Mouse (Mus musculus) neural tube, embryonic 13.5 days (tissue): ENCODE data around the gene Dvl2. TPM values are rescaled to one million over a fixed set of nuclear protein-coding genes. Genes with fewer than 3 reads are reported as not detected.
A peak's percentile ranks its signal among the peaks of the same experiment; 100 is the strongest.

Source experiments
- ATAC-seq: fragments of 200-750 bp; cut with Nextera tagmentation; 2 replicates; pipeline ENCODE4 v1.8.0; 2017; ENCODE audit warnings: low read depth, mild to moderate bottlenecking, moderate TSS enrichment, moderate library complexity
- H3K27ac ChIP-seq: fragments of 300-500 bp; sonication (generic); replicated peaks from 2 replicates; pipeline ENCODE4 v1.5.1; 2015; ENCODE audit warnings: moderate library complexity, mild to moderate bottlenecking, inconsistent platforms
- H3K27me3 ChIP-seq: fragments of 300-500 bp; sonication (generic); 2 replicates; pipeline ENCODE4 v1.6.1; 2015; ENCODE audit warnings: mild to moderate bottlenecking, inconsistent platforms
- H3K36me3 ChIP-seq: fragments of 300-500 bp; sonication (generic); 2 replicates; pipeline ENCODE4 v1.6.1; 2015; ENCODE audit warnings: mild to moderate bottlenecking, inconsistent platforms
- H3K4me1 ChIP-seq: fragments of 300-500 bp; sonication (generic); replicated peaks from 2 replicates; pipeline ENCODE4 v1.6.1; 2015; ENCODE audit warnings: inconsistent platforms
- H3K4me2 ChIP-seq: fragments of 300-500 bp; sonication (generic); 2 replicates; pipeline ENCODE4 v1.6.1; 2015; ENCODE audit warnings: inconsistent platforms, mild to moderate bottlenecking, moderate library complexity
- H3K4me3 ChIP-seq: fragments of 300-500 bp; sonication (generic); 2 replicates; pipeline ENCODE4 v1.5.1; 2015; ENCODE audit warnings: mild to moderate bottlenecking, inconsistent platforms
- H3K9ac ChIP-seq: fragments of 300-500 bp; sonication (generic); 2 replicates; pipeline ENCODE4 v1.6.1; 2015; ENCODE audit warnings: moderate library complexity, mild to moderate bottlenecking, inconsistent platforms
- H3K9me3 ChIP-seq: fragments of 300-500 bp; sonication (generic); 2 replicates; pipeline ENCODE4 v1.6.1; 2016; ENCODE audit warnings: inconsistent platforms
- WGBS: fragments of 180-500 bp; shearing (Covaris S2); methylation state at CpG from one replicate; pipeline ENCODE4 v1.1.7; 2015; 5-methylcytosine and 5-hydroxymethylcytosine counted together
- polyA plus RNA-seq: library from polyadenylated mRNA; unstranded; fragments of >200 nt; fragmentation: Nextera tagmentation; extraction: Ambion mirVana; gene quantifications from 2 replicates; pipeline ENCODE4 v1.2.1, GENCODE M21; 2015

Gene Dvl2
- polyA plus RNA-seq, 1 experiment from 2014 or later, result 26.7 TPM

- Histone ChIP-seq H3K4me2 (peak overlapping the region; percentile 70), H3K9me3 (no peaks in the 10 kb centered on the region), H3K27me3 (no peaks in the 10 kb centered on the region), H3K36me3 (no peaks in the 10 kb centered on the region), H3K4me3 (peak overlapping the region; percentile 39), H3K9ac (peak overlapping the region; percentile 71), H3K27ac (peak overlapping the region; percentile 79), H3K4me1 (peaks cover 94% of the 10 kb centered on the region)
- no peak for ATAC-seq
- WGBS, result 7% methylated on average over 23 of the region's 29 CpGs
Observed at GRCm38 (mm10) chr11:70023481-70024150, 23.2 kb downstream of the Dvl2 start.

- Histone ChIP-seq H3K4me3 (peak overlapping the region; percentile 39), H3K4me1 (peaks cover 94% of the 10 kb centered on the region), H3K4me2 (peak overlapping the region; percentile 70), H3K27me3 (no peaks in the 10 kb centered on the region), H3K9me3 (no peaks in the 10 kb centered on the region), H3K36me3 (no peaks in the 10 kb centered on the region), H3K9ac (peak overlapping the region; percentile 71), H3K27ac (peak overlapping the region; percentile 79)
- WGBS, result 14% methylated on average over 6 of the region's 6 CpGs
- no peak for ATAC-seq
Observed at GRCm38 (mm10) chr11:70024151-70024514, 23.7 kb downstream of the Dvl2 start.

GRCm38 (mm10) chr11:70026689-70027088 lies 26.3 kb downstream of the Dvl2 start:
- Histone ChIP-seq H3K27me3 (no peaks in the 10 kb centered on the region), H3K4me2 (peak overlapping the region; percentile 66), H3K4me1 (peaks cover 96% of the 10 kb centered on the region), H3K9ac (peak overlapping the region; percentile 66), H3K9me3 (no peaks in the 10 kb centered on the region), H3K27ac (peak overlapping the region; percentile 98), H3K4me3 (peak overlapping the region; percentile 32), H3K36me3 (peaks cover 15% of the 10 kb centered on the region)
- no peak for ATAC-seq
- WGBS, result 3% methylated on average over 19 of the region's 19 CpGs

- peaks cover 22% of the 10 kb centered on the region for H3K36me3 ChIP-seq
- no peak for ATAC-seq
- no peaks in the 10 kb centered on the region for H3K27me3 ChIP-seq
- WGBS, result 40% methylated on average over 9 of the region's 9 CpGs
- H3K4me1 ChIP-seq, result peaks cover 89% of the 10 kb centered on the region
- H3K4me2 ChIP-seq, result peak overlapping the region; percentile 66
- H3K4me3 ChIP-seq, result peak overlapping the region; percentile 32
- H3K9me3 ChIP-seq, result no peaks in the 10 kb centered on the region
- peak overlapping the region; percentile 98 for H3K27ac ChIP-seq
- H3K9ac ChIP-seq, result peak overlapping the region; percentile 66
Observed at GRCm38 (mm10) chr11:70027397-70027796, 27.0 kb downstream of the Dvl2 start.

- Histone ChIP-seq H3K4me3 (peak overlapping the region; percentile 32), H3K27ac (peak overlapping the region; percentile 98), H3K9ac (peak overlapping the region; percentile 66), H3K9me3 (no peaks in the 10 kb centered on the region), H3K4me1 (peaks cover 77% of the 10 kb centered on the region), H3K27me3 (no peaks in the 10 kb centered on the region), H3K4me2 (peak overlapping the region; percentile 66), H3K36me3 (peaks cover 32% of the 10 kb centered on the region)
- WGBS, result 19% methylated on average over 12 of the region's 12 CpGs
- peak; percentile 12 for ATAC-seq
Observed at GRCm38 (mm10) chr11:70028401-70029129, 28.2 kb downstream of the Dvl2 start.

GRCm38 (mm10) chr11:70029130-70029801 lies 28.9 kb downstream of the Dvl2 start:
- peaks cover 39% of the 10 kb centered on the region for H3K36me3 ChIP-seq
- peak overlapping the region; percentile 66 for H3K9ac ChIP-seq
- H3K4me1 ChIP-seq, result peaks cover 71% of the 10 kb centered on the region
- peak overlapping the region; percentile 32 for H3K4me3 ChIP-seq
- peak overlapping the region; percentile 66 for H3K4me2 ChIP-seq
- no peaks in the 10 kb centered on the region for H3K27me3 ChIP-seq
- H3K27ac ChIP-seq, result peak overlapping the region; percentile 98
- ATAC-seq, result peak; percentile 95
- 0% methylated on average over 20 of the region's 20 CpGs for WGBS
- no peaks in the 10 kb centered on the region for H3K9me3 ChIP-seq

- Histone ChIP-seq H3K4me3 (peak overlapping the region; percentile 32), H3K27me3 (no peaks in the 10 kb centered on the region), H3K4me1 (peaks cover 64% of the 10 kb centered on the region), H3K4me2 (peak overlapping the region; percentile 66), H3K9me3 (no peaks in the 10 kb centered on the region), H3K36me3 (peaks cover 44% of the 10 kb centered on the region), H3K9ac (peak overlapping the region; percentile 66), H3K27ac (peak overlapping the region; percentile 98)
- WGBS, result 22% methylated on average over 11 of the region's 11 CpGs
- peak; percentile 57 for ATAC-seq
Observed at GRCm38 (mm10) chr11:70029829-70030550, 29.6 kb downstream of the Dvl2 start.

GRCm38 (mm10) chr11:70030651-70031320 lies 30.4 kb downstream of the Dvl2 start:
- no peaks in the 10 kb centered on the region for H3K27me3 ChIP-seq
- no peak for ATAC-seq
- H3K9me3 ChIP-seq, result no peaks in the 10 kb centered on the region
- peaks cover 47% of the 10 kb centered on the region for H3K36me3 ChIP-seq
- H3K4me3 ChIP-seq, result peak overlapping the region; percentile 32
- peaks cover 56% of the 10 kb centered on the region for H3K4me1 ChIP-seq
- 90% methylated on average over 28 of the region's 28 CpGs for WGBS
- peak overlapping the region; percentile 98 for H3K27ac ChIP-seq
- H3K9ac ChIP-seq, result peak overlapping the region; percentile 66
- peak overlapping the region; percentile 66 for H3K4me2 ChIP-seq

GRCm38 (mm10) chr11:70031321-70031670 lies 30.9 kb downstream of the Dvl2 start:
- no peak overlapping the region for H3K4me2 ChIP-seq
- H3K27ac ChIP-seq, result peak overlapping the region; percentile 5; the same call in 1 of the 2 replicates
- no peak overlapping the region for H3K4me3 ChIP-seq
- peaks cover 49% of the 10 kb centered on the region for H3K36me3 ChIP-seq
- H3K4me1 ChIP-seq, result peaks cover 51% of the 10 kb centered on the region
- no peaks in the 10 kb centered on the region for H3K27me3 ChIP-seq
- H3K9me3 ChIP-seq, result no peaks in the 10 kb centered on the region
- H3K9ac ChIP-seq, result no peak overlapping the region
- 95% methylated on average over 11 of the region's 11 CpGs for WGBS
- no peak for ATAC-seq

- Histone ChIP-seq H3K36me3 (peaks cover 82% of the 10 kb centered on the region), H3K4me3 (no peak overlapping the region)
Observed at GRCm38 (mm10) chr11:70038174-70038573, 37.8 kb downstream of the Dvl2 start.

GRCm38 (mm10) chr11:70039631-70040030 lies 39.2 kb downstream of the Dvl2 start:
- H3K4me3 ChIP-seq, result no peak overlapping the region
- H3K36me3 ChIP-seq, result peaks cover 82% of the 10 kb centered on the region
- no peaks in the 10 kb centered on the region for H3K9me3 ChIP-seq
- H3K9ac ChIP-seq, result no peak overlapping the region
- no peaks in the 10 kb centered on the region for H3K4me1 ChIP-seq
- H3K27me3 ChIP-seq, result no peaks in the 10 kb centered on the region
- 94% methylated on average over 10 of the region's 10 CpGs for whole genome bisulfite sequencing
- no peak overlapping the region for H3K27ac ChIP-seq
- ATAC-seq, result no peak
- no peak overlapping the region for H3K4me2 ChIP-seq

More at GRCm38 (mm10) chr11:70038174-70038573, 37.8 kb downstream of the Dvl2 start:
- 81% methylated on average over 7 of the region's 7 CpGs for WGBS
- H3K9me3 ChIP-seq, result no peaks in the 10 kb centered on the region
- no peak overlapping the region for H3K27ac ChIP-seq
- no peaks in the 10 kb centered on the region for H3K27me3 ChIP-seq
- no peaks in the 10 kb centered on the region for H3K4me1 ChIP-seq
- H3K4me2 ChIP-seq, result no peak overlapping the region
- no peak overlapping the region for H3K9ac ChIP-seq
- no peak for ATAC-seq
